Mouse (Mus musculus) ES-Bruce4 (cell line): Measurements from ENCODE around the gene Thrap3.
"Not testable (repeated sequence)": the region's sequence is repeated elsewhere in the genome, so short reads cannot be mapped to it uniquely, and the experiment has no call there.

Experiments used
- CTCF ChIP-seq: IDR thresholded peaks from one replicate; pipeline ENCODE4 v1.8.1; 2011; ENCODE audit warnings: low read depth, low read length
- POLR2A ChIP-seq: IDR thresholded peaks from one replicate; pipeline ENCODE4 v1.8.1; 2011; ENCODE audit warnings: low read length; ENCODE audit not compliant: insufficient read depth

- not testable (repeated sequence) for TF ChIP-seq CTCF, POLR2A
These were observed 26.6 kb downstream of the Thrap3 start for GRCm38 (mm10) chr4:126175980-126176379.
